Mouse (Mus musculus) cerebellum, adult 9-11 months (tissue): ENCODE measurements at regions not wholly inside any gene's neighbourhood (a gene's known extent, or its start where the extent isn't known, plus 50 kb on each side); places are given as distances from the start of the nearest gene placed in this dataset.

Source experiments
- DNase-seq: peaks from one replicate; pipeline ENCODE4 v3.0.0; 2022

DNA sequence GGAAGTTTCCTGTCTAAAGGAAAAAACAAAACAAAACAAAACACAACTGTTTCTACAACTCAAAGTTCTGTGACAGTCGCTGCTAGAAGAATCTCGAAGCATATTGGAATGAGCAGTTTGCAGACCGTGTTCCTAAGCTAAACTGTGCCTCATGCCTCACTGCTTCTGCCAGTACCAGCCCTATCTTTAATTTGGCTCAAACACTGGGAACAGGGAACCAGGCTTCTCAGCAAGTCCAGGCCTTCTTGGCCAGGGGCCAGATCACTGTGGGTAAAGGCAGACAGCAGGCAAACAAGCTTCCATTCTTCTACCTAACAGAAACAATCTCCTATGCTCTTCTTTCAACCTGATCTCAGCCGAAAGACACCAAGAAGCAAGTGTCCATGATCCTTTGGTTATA is 56.5 kb downstream of the Tmsb4x start:
- peak; percentile 63 for DNase-seq

GRCm38 (mm10) chrX:167151341-167151740 is 57.8 kb downstream of the Tmsb4x start:
- DNase-seq = no peak

DNA sequence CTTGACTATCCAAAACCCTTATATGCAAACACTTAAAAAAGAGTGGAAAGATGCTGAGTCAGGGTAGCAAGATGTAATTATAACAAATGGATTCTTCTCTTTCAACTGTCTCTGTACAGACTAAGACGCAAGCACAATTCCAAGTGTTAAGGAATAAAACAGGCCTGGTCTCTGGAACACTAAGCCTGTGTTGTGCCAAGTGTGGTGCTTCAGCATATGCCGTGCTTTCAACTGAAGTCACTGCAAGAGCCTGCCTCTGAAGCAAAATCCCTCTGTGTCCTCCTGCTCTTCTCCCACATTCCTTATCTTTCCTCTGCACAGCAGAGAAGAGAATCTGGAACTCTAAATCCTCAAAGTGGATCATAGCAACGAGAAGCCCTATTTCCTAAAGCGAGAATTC is 59.7 kb downstream of the Tmsb4x start:
- DNase-seq = no peak

DNA sequence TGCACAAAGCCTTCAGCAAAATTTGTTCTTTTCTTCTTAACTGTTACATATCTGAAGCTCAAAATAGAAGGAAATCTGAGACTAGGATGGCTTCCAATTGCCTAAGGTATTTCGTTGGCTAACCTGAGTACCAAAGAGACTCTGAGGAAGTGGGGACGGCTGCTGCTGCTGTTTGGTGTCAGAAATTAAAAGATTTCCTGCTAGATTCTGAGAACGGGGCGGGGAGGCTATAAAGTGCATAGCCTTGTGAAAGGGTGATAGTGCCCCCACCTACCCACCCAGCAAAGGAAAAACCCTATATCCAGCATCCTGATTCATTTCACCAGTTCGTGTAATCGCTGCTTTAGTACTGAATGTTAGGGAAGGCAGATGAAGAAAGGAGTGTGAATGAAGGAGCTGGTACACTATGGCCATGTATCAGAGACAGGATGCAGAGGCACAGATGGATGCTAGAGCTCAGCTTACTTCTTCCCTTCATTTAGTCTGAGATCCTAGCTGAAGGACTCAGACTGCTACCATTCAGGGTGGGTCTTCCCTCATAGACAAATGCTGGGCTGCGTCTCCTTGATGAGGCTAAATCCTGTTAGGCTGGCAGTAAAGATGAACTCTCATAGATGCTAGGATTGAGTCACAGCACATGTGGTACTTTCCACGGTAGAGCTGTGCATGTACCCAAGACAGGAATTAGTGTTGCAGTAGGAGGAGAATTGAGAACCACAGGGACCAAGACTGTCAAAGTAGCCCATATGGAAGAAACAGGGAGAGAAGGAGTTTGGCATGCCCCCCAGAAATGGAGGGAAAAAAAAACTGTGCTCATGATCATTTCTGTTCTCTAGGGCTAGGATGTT is 62.4 kb downstream of the Tmsb4x start:
- no peak for DNase-seq

DNA sequence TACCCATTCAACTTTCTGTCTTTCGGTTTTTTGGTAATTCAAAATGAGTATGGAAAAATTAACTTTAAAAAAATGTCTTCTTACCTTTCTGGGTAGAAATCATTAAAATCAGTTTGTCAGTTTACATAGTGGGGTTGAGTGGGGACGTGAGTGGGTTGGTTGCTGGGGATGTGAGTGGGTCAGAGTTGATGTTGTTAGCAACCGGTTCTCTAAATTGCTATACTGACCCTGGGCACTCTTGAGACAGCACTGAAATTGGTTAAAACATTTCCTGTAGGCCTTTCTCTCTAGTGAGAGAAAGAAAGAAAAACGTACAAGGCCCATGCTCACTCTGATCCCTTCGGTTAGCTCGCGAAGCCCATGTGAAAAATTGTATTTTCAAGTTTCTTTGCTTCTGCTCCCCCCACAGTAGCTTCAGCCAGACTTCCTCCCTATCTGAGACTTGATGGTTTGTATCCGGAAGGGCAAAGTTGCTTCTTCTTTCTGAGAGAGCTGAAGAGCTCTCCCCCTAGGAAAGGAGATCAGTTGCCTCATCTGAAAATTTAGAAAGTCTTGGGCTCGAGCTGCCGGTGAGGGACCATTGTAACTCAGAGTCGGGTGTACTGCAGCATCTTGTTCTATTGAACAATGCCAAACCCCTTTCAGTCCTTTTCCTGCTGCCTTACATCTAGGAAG is 63.5 kb downstream of the Tmsb4x start:
- DNase-seq = no peak

DNA sequence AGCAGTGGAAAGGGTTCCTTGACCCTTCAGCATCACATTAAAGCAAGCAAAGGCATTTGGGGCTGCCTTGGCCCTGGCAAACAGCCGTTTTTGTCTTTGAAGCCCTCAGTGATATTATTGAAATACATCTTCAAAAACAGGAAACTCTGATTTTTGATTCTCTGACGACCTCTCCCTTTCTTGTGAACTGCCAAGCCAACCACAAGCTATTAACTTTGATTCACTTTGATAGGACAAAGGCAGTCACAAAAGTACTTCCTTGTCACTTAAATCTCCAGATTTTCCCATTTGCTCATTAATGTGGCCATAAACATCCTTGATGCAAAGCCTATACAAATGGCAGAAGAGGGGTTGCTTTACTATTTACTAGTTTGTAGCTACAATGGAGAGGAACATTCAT is 70.0 kb downstream of the Tmsb4x start:
- DNase-seq = no peak

- DNase-seq = no peak
Observed at GRCm38 (mm10) chrX:167134250-167134649, 74.9 kb downstream of the Tmsb4x start.

DNA sequence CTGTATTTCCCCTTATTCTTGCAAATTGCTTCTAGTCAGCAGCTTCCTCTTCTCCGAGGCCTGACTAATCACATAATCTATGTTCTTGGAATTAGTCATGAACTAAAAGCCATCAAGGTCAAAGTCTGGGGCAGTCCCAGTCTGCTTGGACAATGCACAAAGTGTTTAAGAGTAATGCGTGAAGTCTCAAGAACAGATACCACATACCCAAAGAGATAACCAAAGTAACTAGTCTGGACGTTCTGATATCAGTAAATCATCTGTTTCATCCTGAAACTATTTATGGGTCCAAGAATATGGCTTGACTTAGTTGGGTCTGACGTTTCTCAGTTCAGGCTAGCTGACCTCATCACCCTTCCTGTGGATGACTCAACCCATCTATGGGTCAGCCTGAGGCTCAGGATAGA is 76.1 kb downstream of the Tmsb4x start:
- DNase-seq = no peak

GRCm38 (mm10) chrX:167131317-167131716 is 77.8 kb downstream of the Tmsb4x start:
- no peak for DNase-seq

DNA sequence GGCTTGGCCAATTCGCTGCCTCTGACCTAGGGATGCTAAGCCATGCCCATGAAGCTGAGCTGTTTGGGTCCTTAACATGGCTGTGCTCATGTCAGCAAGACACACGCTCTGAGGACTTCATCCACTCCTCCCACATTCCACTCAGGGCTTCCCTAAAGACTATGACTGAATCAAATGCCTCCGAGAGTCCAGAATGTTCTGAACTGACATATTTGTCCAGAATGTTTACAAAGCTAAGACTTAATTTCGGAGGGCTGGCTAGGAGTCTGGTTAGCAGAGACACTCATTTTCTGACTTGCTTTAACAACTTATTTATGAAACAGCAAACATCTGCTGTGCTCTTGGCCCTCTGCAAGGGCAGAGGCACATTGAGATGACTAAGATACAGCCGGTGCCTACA is 78.5 kb downstream of the Tmsb4x start:
- no peak for DNase-seq

- DNase-seq = no peak
Observed at GRCm38 (mm10) chrX:167119288-167119687, 89.8 kb downstream of the Tmsb4x start.

- DNase-seq = no peak
Observed at GRCm38 (mm10) chrX:167115096-167115495, 94.0 kb downstream of the Tmsb4x start.

DNA sequence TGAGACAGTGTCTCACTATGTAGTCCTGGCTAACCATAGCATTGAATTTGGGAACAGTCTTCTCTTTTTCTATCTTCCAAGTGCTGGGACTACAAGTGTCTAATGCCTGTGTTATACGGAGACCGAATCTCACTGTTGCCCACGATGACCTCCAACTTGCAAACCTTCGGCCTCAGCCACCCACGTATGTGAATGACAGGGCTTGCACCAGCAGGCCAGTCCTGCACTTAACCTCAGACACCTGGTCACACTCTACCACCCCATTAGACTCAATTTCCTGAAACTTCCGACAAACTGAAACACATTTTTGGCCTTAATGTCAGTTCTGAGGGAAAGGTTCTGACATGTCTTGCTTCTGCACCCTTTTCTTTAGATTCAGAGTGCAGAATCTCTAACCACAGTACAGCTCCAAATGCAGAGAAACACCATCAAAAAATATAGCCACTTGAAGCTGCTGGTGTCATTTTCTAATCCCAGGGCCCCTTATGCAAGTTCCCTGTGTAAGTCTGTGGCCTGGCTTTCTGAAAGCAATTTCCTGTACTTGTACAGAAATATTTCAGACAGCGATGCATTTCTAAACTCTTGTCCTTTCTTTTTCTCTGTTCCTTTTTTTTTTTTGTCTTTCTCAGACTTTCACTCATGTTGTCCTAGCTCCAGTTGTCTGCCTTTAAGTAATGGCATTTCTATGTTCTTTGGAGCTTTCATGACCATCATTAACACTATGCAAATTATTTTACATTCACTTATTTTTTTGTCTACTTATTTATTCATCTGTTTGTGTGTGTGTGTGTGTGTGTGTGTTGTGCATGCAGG is 97.8 kb downstream of the Tmsb4x start:
- no peak for DNase-seq

DNA sequence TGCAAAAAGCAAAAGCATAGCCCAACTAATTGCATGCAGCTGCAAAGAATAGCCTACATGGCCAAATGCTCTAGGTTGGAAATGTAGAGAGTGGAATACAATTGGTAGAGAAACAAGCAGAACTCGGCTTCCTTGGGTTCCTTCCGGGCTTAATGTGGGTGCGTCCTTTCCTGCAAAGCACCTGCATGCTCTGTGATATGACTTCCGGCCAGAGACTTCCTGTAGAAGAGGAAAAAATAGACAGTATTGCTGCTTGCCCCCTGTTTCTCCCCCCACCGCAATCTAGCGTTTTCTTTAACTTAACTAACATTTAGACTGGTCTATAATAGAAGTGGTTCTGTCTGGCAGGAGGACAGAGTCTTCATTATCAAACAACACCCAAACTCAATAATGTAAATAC is 100.8 kb downstream of the Tmsb4x start:
- no peak for DNase-seq

GRCm38 (mm10) chrX:167107469-167107868 is 101.6 kb downstream of the Tmsb4x start:
- no peak for DNase-seq

DNA sequence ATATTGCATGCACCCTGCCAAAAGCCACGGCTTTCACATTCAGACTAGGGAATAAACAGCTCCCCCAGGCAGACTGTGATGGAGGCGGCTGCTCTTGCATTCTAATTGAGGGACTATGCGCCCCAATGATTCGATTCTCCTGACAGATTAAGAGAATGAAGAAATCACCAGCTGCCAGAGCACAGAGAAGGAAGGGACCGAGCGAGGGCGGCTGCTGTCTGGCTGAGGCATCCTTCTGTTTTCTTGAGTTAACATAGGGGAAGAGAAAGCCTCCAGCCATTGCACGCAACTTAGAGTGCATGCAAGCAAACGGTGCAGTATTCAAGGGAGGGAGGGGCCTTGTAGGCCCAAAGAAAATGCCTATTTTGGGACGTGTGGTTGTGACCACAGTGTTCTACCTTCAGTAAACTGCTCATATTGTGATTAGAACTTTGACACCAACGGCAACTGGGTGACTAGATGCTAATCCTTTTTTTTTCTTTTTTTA is 103.1 kb downstream of the Tmsb4x start:
- DNase-seq = no peak

GRCm38 (mm10) chrX:167105354-167105753 is 103.8 kb downstream of the Tmsb4x start:
- no peak for DNase-seq

DNA sequence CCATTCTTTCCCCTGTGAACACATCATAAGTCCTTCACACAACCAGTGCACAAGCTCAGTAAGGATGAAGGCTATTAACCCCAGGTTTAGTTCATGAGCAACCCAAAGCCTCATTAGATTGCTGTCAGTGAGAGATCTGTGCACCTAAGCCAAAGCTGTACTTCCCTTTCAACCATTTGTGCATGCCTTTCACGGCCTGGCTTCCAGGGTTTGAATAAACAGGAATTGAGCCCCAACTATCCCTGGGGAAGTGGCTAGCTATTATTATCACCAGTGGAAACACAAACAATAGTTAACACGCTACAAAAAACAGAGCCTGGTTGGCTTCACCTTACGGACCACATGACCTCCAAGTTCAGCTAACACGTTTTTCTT is 104.9 kb downstream of the Tmsb4x start:
- DNase-seq = no peak

- no peak for DNase-seq
Observed at GRCm38 (mm10) chrX:167103501-167104246, 105.4 kb downstream of the Tmsb4x start.

GRCm38 (mm10) chrX:167101929-167102328 is 107.2 kb downstream of the Tmsb4x start:
- no peak for DNase-seq

- no peak for DNase-seq
Observed at GRCm38 (mm10) chrX:167099411-167099810, 109.7 kb downstream of the Tmsb4x start.

DNA sequence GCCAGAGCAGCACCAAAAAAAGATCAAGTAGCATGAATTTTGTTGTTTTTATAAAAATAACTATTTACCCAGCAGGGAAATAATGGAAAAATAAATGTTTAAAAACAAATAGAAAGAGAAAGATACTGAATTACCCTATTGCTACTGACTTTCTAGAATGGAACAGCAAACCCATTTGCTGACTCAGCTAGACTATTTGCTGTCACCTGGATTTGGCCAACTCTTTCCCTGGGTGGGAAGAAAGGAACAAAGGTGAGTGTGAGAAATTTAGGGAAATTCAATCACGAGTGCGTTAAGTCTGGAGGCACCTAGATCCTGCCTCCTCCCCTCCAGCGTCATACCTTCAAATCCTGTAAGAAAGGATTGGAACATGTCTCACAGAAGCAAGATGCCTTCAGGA is 110.2 kb downstream of the Tmsb4x start:
- no peak for DNase-seq

GRCm38 (mm10) chrX:167091841-167092240 is 117.3 kb downstream of the Tmsb4x start:
- no peak for DNase-seq
